Mouse (Mus musculus): Measurements from ENCODE around the gene Tas2r137. TPM values are rescaled to one million over a fixed set of nuclear protein-coding genes. Genes with fewer than 3 reads are reported as not detected.

Gene Tas2r137
- total RNA-seq (2022): under 1 TPM in 3 of 4 experiments, not detected in 1; 0.25 to 0.28 (median 0.26) TPM

GRCm38 (mm10) chr6:40490933-40491332 lies at the start of gene Tas2r137:
Gene Tas2r137 (plus strand): TSS chr6:40491233.
- no peak for DNase-seq (ENCODE audit: low spot score)

GRCm38 (mm10) chr6:40441276-40441675 lies 49.8 kb upstream of the Tas2r137 start:
- DNase-seq (ENCODE audit: low spot score): no peak

- DNase-seq (ENCODE audit: low spot score): no peak
These were observed 49.3 kb upstream of the Tas2r137 start for GRCm38 (mm10) chr6:40441755-40442154.

GRCm38 (mm10) chr6:40443281-40443928 lies 47.6 kb upstream of the Tas2r137 start:
- DNase-seq (ENCODE audit: low spot score): no peak

GRCm38 (mm10) chr6:40448626-40449025 lies 42.4 kb upstream of the Tas2r137 start:
- DNase-seq (ENCODE audit: low spot score): no peak

- no peak for DNase-seq (ENCODE audit: low spot score)
These were observed 36.5 kb upstream of the Tas2r137 start for GRCm38 (mm10) chr6:40454436-40455041.

GRCm38 (mm10) chr6:40465710-40466109 lies 25.3 kb upstream of the Tas2r137 start:
- no peak for DNase-seq (ENCODE audit: low spot score)

GRCm38 (mm10) chr6:40470916-40471719 lies 19.9 kb upstream of the Tas2r137 start, which contains the start of gene Ssbp1:
Gene Ssbp1 (plus strand): TSS chr6:40471352.
- DNase-seq (ENCODE audit: low spot score): peak; percentile 91

GRCm38 (mm10) chr6:40471720-40472010 lies 19.4 kb upstream of the Tas2r137 start:
- no peak for DNase-seq (ENCODE audit: low spot score)

- DNase-seq (ENCODE audit: low spot score): no peak
These were observed 14.9 kb upstream of the Tas2r137 start for GRCm38 (mm10) chr6:40476132-40476531.

- DNase-seq (ENCODE audit: low spot score): no peak
These were observed 11.3 kb upstream of the Tas2r137 start for GRCm38 (mm10) chr6:40479705-40480104.

- no peak for DNase-seq (ENCODE audit: low spot score)
These were observed 8.7 kb upstream of the Tas2r137 start for GRCm38 (mm10) chr6:40482318-40482717.

- no peak for DNase-seq (ENCODE audit: low spot score)
These were observed 2.2 kb downstream of the Tas2r137 start, which contains the start of gene Tas2r108 for GRCm38 (mm10) chr6:40493229-40493628. Gene Tas2r108 (plus strand): TSS chr6:40493529.

GRCm38 (mm10) chr6:40519408-40519807 lies 28.4 kb downstream of the Tas2r137 start, which contains the start of gene Prss37:
Gene Prss37 (minus strand): TSS chr6:40519508.
- DNase-seq (ENCODE audit: low spot score): no peak

Other genes starting within 250 kb of the Tas2r137 start
- gene Agk, start 166.1 kb upstream of the Tas2r137 start, total RNA-seq (2022): 10 to 100 TPM; 14.4 to 18.6 (median 17.4) TPM
- 1 to 10 TPM; 3.7 to 6.1 (median 5.0) TPM for gene E330009J07Rik, start 55.1 kb upstream of the Tas2r137 start, total RNA-seq (2022)
- not detected for gene Wee2, start 52.1 kb upstream of the Tas2r137 start, total RNA-seq (2022)
- 10 to 100 TPM; 29.8 to 43.8 (median 33.9) TPM for gene Ssbp1, start 19.9 kb upstream of the Tas2r137 start, total RNA-seq (2022)
- gene Tas2r108, start 2.3 kb downstream of the Tas2r137 start, total RNA-seq (2022): not detected
- not detected for gene Prss37, start 28.3 kb downstream of the Tas2r137 start, total RNA-seq (2022)
- not detected for gene Olfr461, start 63.8 kb downstream of the Tas2r137 start, total RNA-seq (2022)
- not detected for gene Olfr460, start 78.3 kb downstream of the Tas2r137 start, total RNA-seq (2022)
- gene Clec5a, start 94.6 kb downstream of the Tas2r137 start, total RNA-seq (2022): 1 to 10 TPM in 2 of 4 experiments, under 1 TPM in 2; 0.29 to 2.2 (median 1.0) TPM
- gene Tas2r138, start 122.1 kb downstream of the Tas2r137 start, total RNA-seq (2022): not detected
- under 1 TPM in 3 of 4 experiments, not detected in 1; 0.09 to 0.19 (median 0.14) TPM for gene Mgam, start 137.6 kb downstream of the Tas2r137 start, total RNA-seq (2022)

All from heart, adult 8-10 months (tissue).